Mouse (Mus musculus) mouse embryonic stem cell (cell line): ENCODE results near the gene Tsfm.

Experiments
- in situ Hi-C, 2 experiments: fragments of 300-500 bp; cut with MboI; formaldehyde crosslinking; loops; 1 replicate in 1 of 2; 3 replicates in 1 of 2; pipeline ENCODE4 v1.14.3; 2019 to 2020; ENCODE audit warnings: low sequenced_read_pairs in 2 of 2, low pct_unique_long_range_greater_than_20kb in 1 of 2, mixed read lengths in 1 of 2; ENCODE audit not compliant: unreplicated experiment in 1 of 2

The Tsfm gene

GRCm38 (mm10) chr10:126978277-126978994 is 52.2 kb downstream of the Tsfm start, which contains the start of gene Ctdsp2:
Gene Ctdsp2 (plus strand): TSS chr10:126978717.
- in situ Hi-C loops, result no loop called here

GRCm38 (mm10) chr10:126977076-126977475 is 53.6 kb downstream of the Tsfm start:
- in situ Hi-C loops, result no loop called here

GRCm38 (mm10) chr10:126975706-126976105 is 54.9 kb downstream of the Tsfm start:
- in situ Hi-C loops, result no loop called here

- in situ Hi-C loops, result no loop called here
Measured at GRCm38 (mm10) chr10:126972988-126973387, 57.7 kb downstream of the Tsfm start.

- in situ Hi-C loops, result no loop called here
Measured at GRCm38 (mm10) chr10:126972051-126972725, 58.5 kb downstream of the Tsfm start.

GRCm38 (mm10) chr10:126971363-126972050 is 59.1 kb downstream of the Tsfm start:
- in situ Hi-C loops, result no loop called here

- in situ Hi-C loops, result no loop called here
Measured at GRCm38 (mm10) chr10:126963821-126964220, 66.8 kb downstream of the Tsfm start.

GRCm38 (mm10) chr10:126962966-126963330 is 67.7 kb downstream of the Tsfm start:
- in situ Hi-C loops, result no loop called here

- in situ Hi-C loops, result no loop called here
Measured at GRCm38 (mm10) chr10:126962271-126962965, 68.2 kb downstream of the Tsfm start.

- in situ Hi-C loops, result no loop called here
Measured at GRCm38 (mm10) chr10:126961757-126962156, 68.9 kb downstream of the Tsfm start.
